Mouse (Mus musculus) adrenal gland, postnatal 4 days (tissue): Measurements from ENCODE around the gene Plekhh2. TPM values are rescaled to one million over a fixed set of nuclear protein-coding genes. Genes with fewer than 3 reads are reported as not detected.
A peak's percentile ranks its signal among the peaks of the same experiment; 100 is the strongest.

Source experiments
- DNase-seq, 2 experiments: peaks; one replicate each; pipeline ENCODE4 v3.0.0; 2021 to 2022; ENCODE audit warnings: low spot score in 2 of 2, mixed read lengths in 2 of 2
- long read RNA-seq, 2 experiments: library from polyadenylated mRNA; stranded (forward); transcript quantifications; one replicate each; pipeline ENCODE4 v2.0.0; 2021
- total RNA-seq, 2 experiments: library from RNA; stranded (reverse); gene quantifications; 2 replicates each; pipeline ENCODE4 v1.2.3; 2021

Gene Plekhh2
- 10 to 100 TPM; 12.0 to 13.7 TPM for total RNA-seq
- long read RNA-seq, experiment 1, partial matches to known transcripts = 0 of 2 reads
- long read RNA-seq, experiment 1, other reads (novel, unspliced or antisense) = 2 of 2 reads
- long read RNA-seq, experiment 2, partial matches to known transcripts = 3 of 4 reads
- long read RNA-seq, experiment 2, other reads (novel, unspliced or antisense) = 1 of 4 reads

- DNase-seq = peak; percentile 51 to 64
Observed at GRCm38 (mm10) chr17:84511682-84512515, at the start of gene Plekhh2. Gene Plekhh2, plus strand, starts transcription at chr17:84511895.

GRCm38 (mm10) chr17:84465753-84466608 is 45.7 kb upstream of the Plekhh2 start, which contains the start of gene Thada:
Gene Thada, minus strand, starts transcription at chr17:84466205.
- DNase-seq = peak; percentile 93 to 95

- DNase-seq = no peak
Observed at GRCm38 (mm10) chr17:84474312-84474711, 37.4 kb upstream of the Plekhh2 start.

- no peak for DNase-seq
Observed at GRCm38 (mm10) chr17:84477176-84477575, 34.5 kb upstream of the Plekhh2 start.

- no peak for DNase-seq
Observed at GRCm38 (mm10) chr17:84478276-84478675, 33.4 kb upstream of the Plekhh2 start.

GRCm38 (mm10) chr17:84480464-84481355 is 31.0 kb upstream of the Plekhh2 start:
- no peak for DNase-seq

GRCm38 (mm10) chr17:84482831-84483230 is 28.9 kb upstream of the Plekhh2 start:
- no peak for DNase-seq

GRCm38 (mm10) chr17:84483673-84484320 is 27.9 kb upstream of the Plekhh2 start:
- no peak for DNase-seq

- no peak for DNase-seq
Observed at GRCm38 (mm10) chr17:84487415-84487814, 24.3 kb upstream of the Plekhh2 start.

- no peak for DNase-seq
Observed at GRCm38 (mm10) chr17:84492255-84492880, 19.3 kb upstream of the Plekhh2 start.

- no peak for DNase-seq
Observed at GRCm38 (mm10) chr17:84497026-84497425, 14.7 kb upstream of the Plekhh2 start.

GRCm38 (mm10) chr17:84497559-84497958 is 14.1 kb upstream of the Plekhh2 start:
- no peak for DNase-seq

GRCm38 (mm10) chr17:84497972-84498604 is 13.6 kb upstream of the Plekhh2 start:
- no peak for DNase-seq

GRCm38 (mm10) chr17:84498639-84499038 is 13.1 kb upstream of the Plekhh2 start:
- DNase-seq = no peak

- no peak for DNase-seq
Observed at GRCm38 (mm10) chr17:84502341-84502740, 9.4 kb upstream of the Plekhh2 start.

- no peak for DNase-seq
Observed at GRCm38 (mm10) chr17:84505922-84506321, 5.8 kb upstream of the Plekhh2 start.

- no peak for DNase-seq
Observed at GRCm38 (mm10) chr17:84508736-84509135, 3.0 kb upstream of the Plekhh2 start.

- no peak for DNase-seq
Observed at GRCm38 (mm10) chr17:84509176-84509575, 2.5 kb upstream of the Plekhh2 start.

GRCm38 (mm10) chr17:84510355-84510754 is 1.3 kb upstream of the Plekhh2 start:
- peak in 1 of 2 experiments; percentile 25 for DNase-seq
